Mouse (Mus musculus): Measurements from ENCODE around the gene Dcaf6.

Dcaf6 gene

GRCm38 (mm10) chr1:165321393-165321861, 138.8 kb downstream of the Dcaf6 start:
- no peak for DNase-seq (ENCODE audit: low spot score)

- peak; percentile 84 for DNase-seq (ENCODE audit: low spot score)
Measured at GRCm38 (mm10) chr1:165320141-165320934, 139.9 kb downstream of the Dcaf6 start.

DNA sequence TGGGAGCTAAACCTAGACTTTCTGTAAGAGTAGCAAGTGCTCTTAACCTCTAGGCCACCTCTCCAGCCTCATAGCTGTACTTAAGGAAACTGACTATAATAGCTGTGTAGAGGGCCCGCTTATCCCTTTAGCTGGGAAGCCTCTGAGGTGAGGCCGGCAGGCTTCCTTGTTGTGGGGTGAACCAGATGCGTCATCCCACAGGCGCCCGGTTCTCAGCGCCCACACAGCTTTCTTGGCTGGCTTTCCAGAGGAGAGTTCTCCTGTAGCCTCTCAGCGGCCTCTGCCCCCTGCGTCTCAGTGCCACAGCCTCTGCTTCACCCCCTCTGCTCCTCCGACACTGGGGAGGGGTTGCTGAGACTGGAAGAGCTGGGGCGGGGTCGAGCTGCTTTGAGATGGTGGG, 143.9 kb downstream of the Dcaf6 start:
- no peak for DNase-seq (ENCODE audit: low spot score)

- DNase-seq (ENCODE audit: low spot score) = no peak
Measured at GRCm38 (mm10) chr1:165308180-165308579, 152.1 kb downstream of the Dcaf6 start.

DNA sequence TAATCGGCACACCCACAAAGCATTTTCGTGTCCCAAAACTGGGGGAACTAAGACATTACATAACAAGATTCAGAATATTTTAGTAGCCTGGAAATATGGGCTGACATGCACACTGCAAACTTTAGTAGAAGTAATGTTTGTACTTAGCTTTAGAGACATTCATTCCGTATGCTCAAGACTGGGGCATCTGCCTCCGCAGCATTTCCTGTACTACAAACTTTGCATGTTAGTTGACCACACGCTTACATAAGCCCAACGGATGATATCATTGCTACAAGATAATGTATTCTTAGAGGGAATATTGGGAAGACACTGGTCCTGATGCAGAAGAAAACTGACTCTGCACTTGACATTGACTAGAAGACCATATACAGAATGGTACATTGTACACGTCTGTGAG, 155.9 kb downstream of the Dcaf6 start:
- no peak for DNase-seq (ENCODE audit: low spot score)

DNA sequence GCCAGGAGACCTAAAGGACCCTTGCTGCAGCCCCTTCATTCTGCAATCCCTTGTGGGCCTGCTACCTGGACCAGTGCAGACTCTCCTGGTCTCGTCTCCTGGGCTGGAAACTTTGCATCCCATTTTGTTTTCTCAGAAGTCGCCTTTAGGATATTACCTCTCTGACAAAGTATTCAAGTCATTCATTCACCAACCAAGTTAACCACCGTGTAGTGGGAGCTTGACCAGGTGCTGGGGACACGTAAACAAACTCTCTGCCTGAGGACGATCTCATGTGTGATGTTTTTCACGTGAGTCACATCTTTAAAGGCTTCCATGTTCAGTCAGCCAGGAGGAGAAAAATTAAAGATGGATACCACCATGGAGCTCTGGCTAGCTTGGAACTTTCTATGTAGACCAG, 157.1 kb downstream of the Dcaf6 start:
- DNase-seq (ENCODE audit: low spot score) = no peak

- DNase-seq (ENCODE audit: low spot score) = peak; percentile 57
Measured at GRCm38 (mm10) chr1:165302455-165303208, 157.6 kb downstream of the Dcaf6 start.

DNA sequence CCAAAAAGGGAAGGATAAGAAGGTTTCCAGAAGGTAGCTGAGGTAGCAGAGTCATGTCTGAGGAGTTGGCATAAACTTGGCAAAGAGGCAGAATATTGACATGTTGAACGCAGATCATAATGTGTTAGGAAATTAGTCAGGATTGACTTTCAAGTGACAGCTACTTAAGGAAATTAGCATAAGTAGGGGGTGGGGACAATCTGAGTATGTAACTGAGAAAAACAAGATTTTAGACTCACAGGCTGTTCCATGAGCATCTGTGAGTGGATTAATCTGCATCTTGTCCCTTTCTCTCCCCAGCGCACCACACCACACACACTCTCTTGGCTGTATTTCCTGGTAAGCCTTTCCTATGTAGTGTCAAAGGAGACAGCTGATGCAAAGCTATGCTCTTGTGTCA, 158.7 kb downstream of the Dcaf6 start:
- no peak for DNase-seq (ENCODE audit: low spot score)

DNA sequence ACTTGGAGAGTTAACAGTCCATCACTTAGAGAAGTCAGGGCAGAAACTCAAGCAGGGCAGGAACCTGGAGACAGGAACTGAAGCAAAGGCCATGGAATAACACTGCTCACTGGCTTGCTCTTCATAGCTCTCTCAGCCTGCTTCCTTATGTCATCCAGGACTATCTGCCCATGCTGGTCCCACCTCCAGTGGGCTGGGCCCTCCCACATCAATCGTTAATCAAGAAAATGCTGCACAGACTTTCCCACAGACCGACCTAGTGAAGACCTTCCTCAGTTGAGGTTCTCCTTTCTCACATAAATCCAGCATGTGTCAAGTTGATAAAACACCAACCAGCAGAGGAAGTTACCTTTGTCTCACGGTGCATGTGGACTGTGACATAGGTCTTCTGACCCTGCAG, 159.2 kb downstream of the Dcaf6 start:
- no peak for DNase-seq (ENCODE audit: low spot score)

DNA sequence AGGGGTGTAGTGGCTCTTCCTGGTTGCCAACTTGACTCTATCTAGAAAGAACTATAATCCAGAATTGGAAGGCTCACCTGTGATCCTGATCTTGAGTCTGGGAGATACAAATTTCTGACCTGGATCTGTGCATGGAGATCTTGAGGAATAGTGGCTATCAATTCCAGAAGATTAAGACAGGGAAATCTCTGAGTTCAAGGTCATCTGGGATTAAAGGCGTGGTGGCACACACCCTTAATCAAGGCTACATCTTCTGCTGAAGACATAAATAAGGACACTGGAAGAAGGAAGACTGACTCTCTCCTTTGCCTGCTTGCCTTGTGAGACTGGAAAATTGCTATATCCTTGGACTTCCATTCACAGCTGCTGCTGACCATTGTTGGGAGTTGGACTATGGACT, 164.8 kb downstream of the Dcaf6 start, which contains the start of gene Gpr161:
Gene Gpr161, plus strand, starts transcription at position 301 of the 400 bp plus-strand sequence.
- no peak for DNase-seq (ENCODE audit: low spot score)

DNA sequence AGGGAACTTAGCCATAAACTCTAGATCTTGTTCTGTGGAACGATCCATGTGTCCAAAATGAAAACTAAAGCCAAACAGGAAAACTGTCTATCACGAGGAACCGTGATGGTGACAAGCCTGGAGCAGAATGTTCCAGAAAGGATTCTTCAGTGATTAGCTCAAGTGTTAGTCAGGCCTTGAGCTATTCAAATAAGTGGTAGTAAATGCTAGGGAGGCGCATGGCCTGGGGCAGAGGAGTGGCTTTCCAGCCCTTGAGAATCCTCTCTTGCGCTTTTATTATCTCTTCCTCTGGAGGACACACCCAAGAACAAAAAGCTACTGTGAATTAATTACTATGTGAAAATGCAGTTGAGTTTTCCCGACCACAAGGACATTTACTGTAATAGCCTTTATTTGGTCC, 168.7 kb downstream of the Dcaf6 start:
- no peak for DNase-seq (ENCODE audit: low spot score)

DNA sequence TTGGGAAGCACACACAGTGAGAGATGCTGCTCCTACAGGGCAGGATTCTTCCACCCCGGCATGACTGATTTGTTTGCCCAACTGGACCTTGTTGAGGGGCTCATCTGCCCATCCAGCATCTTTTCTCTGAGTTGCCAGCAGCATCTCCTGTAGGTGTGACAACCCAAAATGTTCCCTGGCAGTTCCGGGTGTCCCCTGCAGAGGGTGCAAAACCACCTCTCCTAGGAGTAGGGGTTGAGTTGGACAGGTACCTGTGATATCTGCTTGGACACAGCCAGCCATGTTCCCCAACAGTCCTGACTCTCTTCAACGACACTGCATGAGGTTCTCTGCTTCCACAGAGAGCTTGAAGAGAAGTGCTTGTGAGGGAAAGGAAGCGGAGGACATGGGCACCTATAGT, 170.4 kb downstream of the Dcaf6 start:
- peak; percentile 31 for DNase-seq (ENCODE audit: low spot score)

DNA sequence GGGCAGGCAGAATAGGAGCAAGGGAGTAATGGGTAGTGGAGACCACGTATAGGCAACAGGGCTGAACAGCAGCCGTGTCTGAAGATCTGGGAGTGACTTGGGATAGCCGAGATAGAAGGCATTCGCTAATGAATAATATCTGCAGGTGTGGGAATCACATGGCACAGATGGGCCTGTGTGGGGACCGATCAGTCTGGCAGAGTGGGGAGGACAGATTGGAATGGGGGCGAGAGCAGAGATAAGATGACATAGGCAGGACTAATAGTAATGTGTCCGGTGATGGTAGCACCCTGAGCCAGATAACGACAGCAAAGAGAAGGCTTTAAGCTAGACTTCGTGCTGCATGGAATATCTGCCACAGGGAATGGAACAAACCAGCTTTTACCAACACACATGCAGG, 172.1 kb downstream of the Dcaf6 start:
- no peak for DNase-seq (ENCODE audit: low spot score)

- DNase-seq (ENCODE audit: low spot score) = no peak
Measured at GRCm38 (mm10) chr1:165284096-165284495, 176.2 kb downstream of the Dcaf6 start.

DNA sequence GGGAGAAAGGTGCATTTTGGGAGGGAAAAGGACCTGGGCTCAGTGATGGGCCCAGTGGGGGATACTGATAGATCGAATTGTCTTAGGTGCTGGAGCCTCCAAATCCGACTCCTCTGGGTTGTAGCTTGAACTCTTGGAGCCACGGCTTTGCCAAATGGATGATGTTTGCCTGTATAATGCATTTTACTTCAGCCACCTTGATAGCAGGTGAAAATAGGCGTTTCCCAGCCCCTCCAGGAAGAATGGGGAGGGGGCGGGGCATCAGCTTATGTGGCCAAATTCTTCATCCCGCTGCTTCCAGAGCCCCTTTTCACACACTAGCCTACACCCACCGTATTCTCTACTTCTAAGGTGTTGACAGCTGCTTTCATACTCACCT, 177.3 kb downstream of the Dcaf6 start:
- DNase-seq (ENCODE audit: low spot score) = no peak

DNA sequence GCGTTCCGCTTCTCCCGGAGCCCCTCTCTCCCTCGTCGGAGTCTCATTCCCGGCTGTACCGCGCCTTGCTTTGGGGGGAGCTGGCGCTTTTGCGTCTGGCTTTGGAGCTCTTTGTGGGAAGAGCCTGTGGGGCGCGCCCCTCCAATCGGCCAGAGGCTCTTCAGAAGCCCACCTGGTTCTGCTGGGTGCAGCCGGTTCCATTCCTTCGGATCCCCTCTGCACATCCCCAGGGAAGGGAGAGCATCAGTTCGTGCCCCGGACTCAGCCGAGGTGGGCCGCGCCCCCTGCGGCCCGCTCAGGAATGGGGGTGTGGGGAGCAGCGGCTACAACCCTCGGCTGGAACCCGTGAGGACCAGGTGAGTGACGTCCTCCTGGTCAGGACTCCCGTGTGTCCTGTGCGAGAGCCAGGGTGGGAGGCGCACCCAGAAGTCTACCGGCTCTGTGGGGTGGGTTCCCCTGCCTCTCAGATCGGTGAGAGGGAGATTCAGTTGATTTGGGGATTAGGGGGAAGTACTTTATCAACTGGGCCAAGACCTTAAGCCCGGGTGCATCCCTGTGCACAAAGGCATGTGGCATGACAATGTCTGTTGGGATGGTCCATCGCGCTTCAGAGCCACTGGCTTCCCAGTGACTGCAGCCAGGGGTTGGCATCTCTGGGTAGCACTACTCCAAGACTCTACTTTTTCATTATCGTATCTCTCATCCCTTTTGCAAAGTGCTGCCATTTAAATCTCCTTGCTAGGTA, 177.9 kb downstream of the Dcaf6 start:
- no peak for DNase-seq (ENCODE audit: low spot score)

DNA sequence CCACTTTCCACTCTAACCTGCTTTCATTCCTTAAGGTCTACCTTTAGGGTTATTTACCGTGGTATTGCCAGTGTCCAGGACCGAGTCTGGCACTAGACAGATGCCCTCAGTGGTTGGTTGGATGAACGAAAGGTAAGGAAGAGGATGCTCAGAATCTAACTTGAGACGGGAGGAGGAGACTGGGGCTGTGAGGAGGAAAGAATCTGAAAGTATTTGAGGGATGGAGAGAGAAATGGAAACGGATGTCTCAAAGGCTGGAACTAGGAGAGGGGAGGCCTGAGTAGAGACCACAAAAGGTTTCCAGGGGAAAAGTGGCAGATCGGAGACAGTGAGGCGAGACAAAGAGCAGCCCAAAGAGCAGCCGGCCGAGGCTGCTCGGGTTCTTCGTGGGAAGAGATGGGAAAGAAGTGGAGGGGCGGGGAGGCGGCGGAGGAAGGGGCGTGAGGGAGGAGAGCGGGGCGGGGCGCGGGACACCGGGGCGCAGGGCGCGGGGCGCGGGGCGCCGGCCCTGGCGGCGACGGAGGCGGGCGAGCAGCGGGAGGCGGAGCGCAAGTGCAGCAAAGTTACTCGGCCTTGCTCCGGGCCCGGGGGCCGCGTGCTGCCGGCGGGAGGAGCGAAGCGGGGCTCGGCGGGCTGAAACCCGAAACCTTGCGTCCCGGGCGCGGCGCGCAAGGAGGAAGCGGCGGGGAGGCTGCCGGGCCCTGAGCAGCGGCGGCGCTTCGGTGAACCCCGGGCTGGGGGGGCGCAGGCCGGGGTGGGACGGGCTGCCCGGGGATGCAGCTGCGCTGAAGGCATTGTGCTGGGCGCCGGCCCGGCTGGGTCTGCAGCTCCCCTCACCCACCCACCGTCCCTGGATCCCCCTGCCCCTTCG, 178.7 kb downstream of the Dcaf6 start:
- DNase-seq (ENCODE audit: low spot score) = peak; percentile 66

- DNase-seq (ENCODE audit: low spot score) = no peak
Measured at GRCm38 (mm10) chr1:165280741-165281140, 179.5 kb downstream of the Dcaf6 start.

Data from urinary bladder, postnatal 25 days (tissue).